Mouse (Mus musculus): Measurements from ENCODE around the gene Tspan11.

DNA sequence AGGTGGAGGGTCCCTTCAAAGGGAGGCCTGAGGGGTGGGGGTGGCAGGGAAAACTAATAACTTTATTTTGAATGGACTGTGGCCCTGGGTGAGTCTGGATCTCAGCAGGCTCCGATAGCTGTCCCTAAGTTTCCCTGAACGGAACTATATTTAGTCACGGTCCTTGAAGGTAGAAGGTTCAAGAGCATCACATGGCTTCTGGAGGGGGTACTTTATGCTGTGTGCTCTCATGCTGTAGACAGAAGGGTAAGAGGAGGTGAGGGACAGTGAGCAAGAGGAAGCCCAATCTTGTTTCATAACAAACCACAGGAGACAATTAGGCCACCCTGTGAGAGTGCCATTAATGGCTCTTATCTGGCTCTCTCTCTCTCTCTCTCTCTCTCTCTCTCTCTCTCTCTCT, 10.0 kb downstream of the Tspan11 start:
- TF ChIP-seq CTCF (IDR thresholded peaks at IDR 0.05; ENCODE audit: borderline replicate concordance, control insufficient read depth, extremely low read depth, insufficient read depth, low read length, poor library complexity) = no peak
- TF ChIP-seq POLR2A (IDR thresholded peaks at IDR 0.05; ENCODE audit: control insufficient read depth, extremely low read depth, insufficient read depth, low read length, poor library complexity) = no peak

Measured in thymus, adult 2 months (tissue).